Mouse (Mus musculus) bone marrow, adult 2 months (tissue): Measurements from ENCODE around the gene Secisbp2l.

Experiments used
- CTCF ChIP-seq: fragments of 200-500 bp; IDR thresholded peaks from 2 replicates; pipeline ENCODE4 v1.5.1; 2011; ENCODE audit warnings: low read length, control low read depth; ENCODE audit not compliant: control insufficient read depth, insufficient read depth
- POLR2A ChIP-seq: fragments of 200-500 bp; IDR thresholded peaks from 2 replicates; pipeline ENCODE4 v1.6.1; 2011; ENCODE audit warnings: low read depth, mild to moderate bottlenecking, control low read depth, low read length, borderline replicate concordance; ENCODE audit not compliant: control insufficient read depth

- TF ChIP-seq POLR2A (no peak), CTCF (no peak)
Observed at GRCm38 (mm10) chr2:125764531-125764930, 18.1 kb downstream of the Secisbp2l start.
